Mouse (Mus musculus) kidney, postnatal 14 days (tissue): ENCODE measurements around the gene Sh3glb2.

Experiments
- DNase-seq: peaks from one replicate; pipeline ENCODE4 v3.0.0; 2022; ENCODE audit warnings: mixed read lengths

Gene Sh3glb2

GRCm38 (mm10) chr2:30379307-30379706 is 20.2 kb upstream of the Sh3glb2 start:
- DNase-seq = no peak

DNA sequence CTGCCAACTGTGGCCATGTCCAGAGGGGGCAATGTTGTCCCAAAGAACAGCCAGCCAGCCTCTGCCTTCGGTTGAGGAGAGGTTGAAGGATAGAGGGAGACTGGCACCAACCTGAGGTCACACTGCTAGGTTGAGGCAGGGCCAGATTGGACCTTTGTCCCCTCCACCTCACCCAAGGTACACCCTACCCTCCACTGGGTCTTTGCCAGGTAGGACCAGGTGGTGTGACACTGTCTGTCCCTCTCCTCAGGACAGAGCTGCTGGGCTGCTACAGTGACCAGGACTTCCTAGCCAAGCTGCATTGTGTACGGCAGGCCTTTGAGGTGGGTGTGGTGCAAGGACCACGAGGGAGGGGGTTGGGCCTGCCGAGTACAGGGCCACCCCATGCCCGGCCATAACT is 18.6 kb upstream of the Sh3glb2 start:
- no peak for DNase-seq

- no peak for DNase-seq
These were observed 16.8 kb upstream of the Sh3glb2 start for GRCm38 (mm10) chr2:30375893-30376292.

DNA sequence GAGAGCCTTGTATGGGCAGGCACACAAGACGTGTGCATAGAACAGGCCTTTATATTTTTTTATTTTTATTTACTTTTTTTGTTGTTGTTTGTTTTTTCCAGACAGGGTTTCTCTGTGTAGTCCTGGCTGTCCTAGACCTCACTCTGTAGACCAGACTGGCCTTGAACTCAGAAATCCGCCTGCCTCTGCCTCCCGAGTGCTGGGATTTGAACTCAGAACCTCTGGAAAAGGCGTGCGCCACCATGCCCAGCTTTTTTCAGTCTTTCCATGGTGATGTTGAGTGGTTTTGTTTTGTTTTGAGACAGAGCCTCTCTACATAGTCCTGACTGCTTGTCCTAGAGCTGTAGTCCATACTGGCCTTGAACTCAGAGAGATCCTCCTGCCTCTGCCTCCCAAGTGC is 13.6 kb upstream of the Sh3glb2 start:
- peak; percentile 45 for DNase-seq

GRCm38 (mm10) chr2:30371544-30371943 is 12.4 kb upstream of the Sh3glb2 start:
- no peak for DNase-seq

DNA sequence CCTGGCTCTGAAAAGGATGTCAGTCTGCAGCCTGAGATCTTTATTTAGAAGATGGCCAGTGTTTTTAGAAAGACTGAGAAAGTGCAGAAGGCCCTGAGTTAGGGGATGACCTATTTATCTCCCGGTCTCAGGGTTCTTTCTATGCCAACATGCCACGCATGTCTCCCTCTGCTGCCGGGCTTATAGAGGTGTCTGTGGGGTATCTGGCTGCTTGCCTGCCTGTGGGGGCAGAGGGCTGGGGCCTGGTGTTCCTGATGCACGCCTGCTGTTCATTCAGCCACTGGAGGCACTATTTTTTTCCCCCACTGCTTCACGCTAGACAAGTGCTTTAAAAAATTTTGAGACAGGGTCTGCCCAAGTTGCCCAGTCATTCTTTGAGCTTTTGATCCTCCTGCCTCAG is 7.1 kb upstream of the Sh3glb2 start:
- DNase-seq = peak; percentile 49

GRCm38 (mm10) chr2:30365281-30366069 is 6.3 kb upstream of the Sh3glb2 start:
- no peak for DNase-seq

DNA sequence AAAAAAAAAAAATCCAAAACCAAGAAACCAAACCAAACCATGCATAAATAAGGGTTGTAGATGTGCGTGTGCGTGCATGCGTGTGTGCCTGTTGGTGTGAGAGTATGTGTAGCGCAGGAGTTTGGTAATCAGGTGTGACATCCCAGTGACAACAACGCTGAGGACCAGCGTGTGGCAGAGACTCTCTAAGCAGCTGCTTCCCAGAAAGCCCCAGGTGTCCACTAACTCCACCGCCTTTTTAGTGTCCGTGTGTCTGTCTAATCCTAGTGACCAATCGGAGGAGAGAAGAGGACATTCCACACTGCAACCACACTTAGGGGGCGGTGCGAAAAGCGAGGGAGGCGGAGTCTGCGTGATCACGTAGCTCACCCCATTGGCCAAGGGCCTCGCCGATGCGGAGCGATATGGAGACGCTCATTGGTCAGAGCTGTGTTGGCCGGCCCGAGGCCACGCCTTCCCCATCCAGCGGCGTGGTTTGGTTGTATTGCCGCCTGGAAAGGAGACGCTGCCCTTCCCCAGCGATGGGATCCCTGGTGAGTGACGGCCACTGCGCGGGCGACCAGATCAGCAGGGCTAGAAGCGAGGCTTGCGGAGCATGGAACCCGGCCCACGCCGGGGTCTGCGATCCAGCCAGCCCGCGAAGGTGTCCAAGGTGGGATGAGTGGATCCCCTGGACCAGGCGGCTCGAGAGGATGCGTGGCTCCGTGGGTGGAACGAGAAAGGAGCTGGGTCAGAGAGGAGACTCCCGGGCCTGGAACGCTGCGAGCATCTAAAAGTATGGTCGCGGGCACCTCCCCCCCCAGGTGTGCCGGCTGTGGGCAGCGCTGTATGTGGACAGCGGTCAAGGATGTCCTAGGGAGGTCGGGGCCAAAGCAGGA is 4.9 kb upstream of the Sh3glb2 start, which contains the start of gene Miga2:
Gene Miga2, plus strand, starts transcription at position 461 of the 878 bp plus-strand sequence.
- peak; percentile 99 for DNase-seq

- no peak for DNase-seq
These were observed 3.7 kb upstream of the Sh3glb2 start for GRCm38 (mm10) chr2:30362865-30363264.

DNA sequence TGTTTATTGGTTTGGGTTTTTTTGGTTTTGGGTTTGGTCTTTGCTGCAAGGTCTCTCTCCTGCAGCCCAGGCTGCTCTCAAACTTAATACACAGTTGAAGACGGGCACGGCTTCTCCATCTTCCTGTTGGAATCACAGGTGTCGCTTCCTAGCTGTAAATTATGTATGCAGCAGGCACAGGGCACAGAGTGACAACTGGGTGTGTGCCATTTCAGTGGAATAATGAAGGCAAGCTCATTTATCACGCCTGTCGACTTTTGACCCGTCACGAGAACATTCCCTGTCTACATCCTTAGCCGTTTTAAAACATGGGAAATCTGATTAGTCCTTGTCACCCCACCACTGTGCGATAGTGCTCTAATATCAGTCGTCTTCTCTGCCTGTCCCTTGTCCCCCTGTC is 1.5 kb upstream of the Sh3glb2 start:
- peak; percentile 33 for DNase-seq

- DNase-seq = no peak
These were observed 1.3 kb downstream of the Sh3glb2 start for GRCm38 (mm10) chr2:30357552-30358510.

- no peak for DNase-seq
These were observed 2.2 kb downstream of the Sh3glb2 start for GRCm38 (mm10) chr2:30356906-30357305.

- DNase-seq = no peak
These were observed 2.9 kb downstream of the Sh3glb2 start for GRCm38 (mm10) chr2:30356266-30356665.

DNA sequence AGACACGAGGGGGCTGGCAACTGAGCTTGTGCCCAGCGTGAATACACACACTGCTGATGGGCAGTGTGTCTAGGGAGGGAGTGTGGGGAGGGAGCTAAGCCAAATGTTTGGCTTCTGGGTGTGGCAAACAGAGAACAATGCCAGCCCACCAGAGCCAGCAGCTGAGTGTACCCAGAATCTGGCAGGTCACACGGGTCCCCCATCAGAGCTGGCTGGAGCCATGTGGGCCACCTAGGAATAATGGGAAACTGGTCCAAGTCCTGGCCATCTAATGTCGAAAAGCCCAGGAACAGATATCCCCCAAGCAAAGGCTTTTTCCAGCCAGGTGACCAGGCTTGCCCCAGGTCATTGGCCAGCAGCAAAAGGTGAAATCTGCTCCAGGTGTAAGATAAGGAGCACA is 3.3 kb downstream of the Sh3glb2 start:
- DNase-seq = no peak

GRCm38 (mm10) chr2:30351149-30351548 is 8.0 kb downstream of the Sh3glb2 start:
- DNase-seq = no peak

DNA sequence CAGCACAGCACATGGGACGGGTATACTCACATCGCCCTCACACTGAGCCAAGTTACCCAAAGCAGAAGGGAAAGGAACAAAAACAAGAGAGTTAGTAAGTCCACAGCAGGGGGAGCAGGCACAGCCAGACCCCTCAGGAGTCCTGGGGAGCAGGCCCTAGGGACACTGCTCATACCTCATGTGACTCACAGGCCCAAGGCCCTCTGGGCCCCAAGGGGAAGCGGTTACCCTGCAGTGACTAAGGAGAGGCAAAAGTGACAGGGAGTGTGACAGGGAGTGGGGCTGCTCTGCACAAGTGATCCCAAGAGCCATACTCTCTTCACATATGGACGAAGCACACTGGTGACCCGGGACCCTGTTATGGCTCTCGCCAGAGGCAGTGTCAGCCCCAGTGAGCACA is 9.9 kb downstream of the Sh3glb2 start:
- DNase-seq = no peak

- DNase-seq = no peak
These were observed 13.0 kb downstream of the Sh3glb2 start for GRCm38 (mm10) chr2:30345971-30346676.

- DNase-seq = peak; percentile 27
These were observed 15.5 kb downstream of the Sh3glb2 start for GRCm38 (mm10) chr2:30343601-30344137.

DNA sequence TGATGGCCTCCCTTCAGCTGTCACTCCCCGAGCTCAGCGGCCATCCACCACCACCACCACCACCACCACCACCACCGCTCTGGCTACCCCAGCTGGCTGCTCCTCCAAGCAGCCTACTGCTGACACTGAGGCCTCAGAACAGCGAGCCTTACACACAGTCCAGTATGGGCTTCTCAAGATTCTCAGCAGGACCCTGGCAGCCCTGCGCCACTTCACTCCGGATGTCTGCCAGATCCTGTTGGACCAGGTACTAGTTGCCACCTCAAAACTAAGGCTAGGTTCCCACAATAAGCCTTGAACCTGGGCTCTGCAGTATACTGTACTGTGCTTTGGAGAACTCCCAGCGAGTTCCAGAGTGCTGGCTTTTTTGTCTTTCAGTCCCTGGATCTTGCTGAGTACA is 16.6 kb downstream of the Sh3glb2 start:
- no peak for DNase-seq

GRCm38 (mm10) chr2:30342061-30342460 is 17.1 kb downstream of the Sh3glb2 start:
- DNase-seq = no peak

GRCm38 (mm10) chr2:30337179-30337578 is 22.0 kb downstream of the Sh3glb2 start:
- no peak for DNase-seq
